Mouse (Mus musculus) CD4-positive, CD25-positive, alpha-beta regulatory T cell, adult 2 months (primary cell): ENCODE measurements around the gene Baiap2l1.

ENCODE experiments used
- DNase-seq: peaks from one replicate; pipeline ENCODE4 v3.0.0-alpha.2; 2012; ENCODE audit warnings: low read depth, low spot score

The Baiap2l1 gene

DNA sequence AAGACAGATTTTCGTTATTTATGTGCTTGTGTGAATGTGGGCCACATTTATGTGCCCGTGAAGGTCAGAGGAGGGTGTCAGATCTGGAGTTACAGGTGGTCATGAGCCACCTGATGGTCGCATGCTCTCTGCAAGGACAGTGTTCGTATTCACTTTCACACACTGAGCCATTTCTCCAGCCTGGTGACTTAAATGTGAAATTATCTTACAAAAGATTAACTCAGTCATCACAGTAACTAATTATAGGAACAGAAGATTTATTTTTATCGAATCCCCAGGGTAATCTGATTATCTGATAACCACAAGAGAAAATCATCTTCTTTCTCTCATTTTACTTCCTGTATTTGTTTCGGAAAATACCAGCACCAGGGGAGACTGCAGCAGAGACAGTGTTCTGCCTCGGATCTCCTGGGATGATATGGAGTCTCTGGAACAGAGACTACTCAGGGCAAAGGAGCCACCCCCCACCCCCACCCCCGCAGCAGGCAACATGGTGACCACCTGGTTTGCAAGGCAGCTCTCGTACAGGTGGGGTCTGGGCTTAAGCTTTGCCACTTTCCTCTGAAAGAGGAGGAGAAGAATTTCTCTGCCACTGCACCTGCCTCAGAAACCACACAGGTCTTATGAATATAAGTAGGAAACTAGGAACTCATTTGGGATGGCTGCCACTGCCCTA, 71.2 kb downstream of the Baiap2l1 start:
- no peak for DNase-seq

DNA sequence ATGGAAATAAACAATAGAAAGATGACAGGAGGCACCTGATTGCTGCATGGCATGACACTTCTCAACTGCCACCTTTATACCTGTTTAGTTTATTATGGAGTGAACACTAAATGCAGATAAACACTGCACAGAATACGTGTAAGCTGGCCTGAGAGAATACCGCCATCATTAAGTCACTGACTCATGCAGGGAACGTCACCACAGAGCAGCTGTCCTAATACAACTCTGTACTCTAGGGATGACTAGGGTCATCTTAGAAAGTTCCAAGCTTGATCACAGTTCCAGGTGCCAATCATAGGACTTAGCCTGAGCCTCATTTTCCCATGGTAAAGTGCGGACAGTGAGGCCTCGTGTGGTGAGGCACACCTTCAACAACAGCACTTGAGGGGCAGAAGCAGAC, 73.3 kb downstream of the Baiap2l1 start:
- DNase-seq, result no peak

DNA sequence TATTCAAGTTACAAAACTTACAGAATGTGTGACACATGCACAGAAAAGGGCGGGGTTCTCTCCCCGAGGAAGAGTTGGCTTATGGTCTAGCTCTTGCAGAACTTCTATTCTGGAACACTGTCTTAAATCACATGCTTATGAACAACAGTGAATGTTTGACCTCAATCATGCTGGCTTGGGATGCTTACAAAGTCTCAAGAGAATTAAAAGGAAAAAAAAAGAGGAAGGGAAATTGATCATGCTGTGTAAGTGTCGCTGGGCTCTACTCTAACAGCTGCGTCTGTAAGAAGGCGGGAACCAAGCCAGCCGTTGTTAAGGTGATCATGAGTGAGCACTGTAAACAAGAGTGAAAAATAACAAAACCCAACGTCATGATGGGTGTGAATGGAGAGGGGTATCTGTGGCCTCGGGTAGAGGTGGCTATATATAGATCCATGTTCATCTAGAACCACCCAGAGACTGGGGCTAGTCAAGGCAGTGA, 74.3 kb downstream of the Baiap2l1 start:
- DNase-seq, result peak; percentile 54

DNA sequence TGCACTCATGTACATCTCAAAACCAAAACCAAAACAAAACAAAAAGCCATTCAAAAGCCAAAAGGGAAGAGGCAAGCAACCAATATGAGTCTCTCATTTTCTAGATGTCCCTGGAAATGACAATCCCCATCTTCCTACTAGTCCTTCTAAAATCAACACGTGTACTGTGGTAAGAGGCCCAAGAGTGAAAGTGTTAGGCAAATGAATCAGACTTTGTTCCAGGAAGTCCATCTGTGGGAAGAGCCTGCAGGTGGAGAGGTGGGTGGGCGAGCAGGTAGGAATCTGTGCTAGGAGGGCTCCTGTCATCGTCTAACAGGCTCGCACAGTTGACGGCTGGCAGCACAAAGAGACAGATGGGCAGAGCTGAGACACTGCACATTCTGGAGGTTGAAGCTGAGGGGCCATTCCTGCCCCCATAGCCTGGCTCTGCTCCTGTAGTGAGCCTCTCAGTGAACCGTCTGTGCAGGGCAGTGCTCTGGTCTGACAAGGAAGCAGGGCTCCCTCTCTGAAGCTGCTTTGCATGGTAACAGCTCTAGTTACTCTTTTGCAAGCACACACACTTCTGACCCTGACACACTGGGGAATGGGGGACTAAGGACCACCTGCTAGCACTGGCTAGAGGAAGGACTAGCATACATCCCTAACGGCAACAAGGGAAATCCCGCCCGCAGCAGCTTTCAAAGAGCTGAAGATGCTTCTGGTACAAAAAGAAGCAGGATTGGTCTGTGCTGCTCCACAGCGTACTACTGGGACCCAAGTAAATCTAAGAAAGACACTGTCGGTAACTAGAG, 75.2 kb downstream of the Baiap2l1 start:
- no peak for DNase-seq

DNA sequence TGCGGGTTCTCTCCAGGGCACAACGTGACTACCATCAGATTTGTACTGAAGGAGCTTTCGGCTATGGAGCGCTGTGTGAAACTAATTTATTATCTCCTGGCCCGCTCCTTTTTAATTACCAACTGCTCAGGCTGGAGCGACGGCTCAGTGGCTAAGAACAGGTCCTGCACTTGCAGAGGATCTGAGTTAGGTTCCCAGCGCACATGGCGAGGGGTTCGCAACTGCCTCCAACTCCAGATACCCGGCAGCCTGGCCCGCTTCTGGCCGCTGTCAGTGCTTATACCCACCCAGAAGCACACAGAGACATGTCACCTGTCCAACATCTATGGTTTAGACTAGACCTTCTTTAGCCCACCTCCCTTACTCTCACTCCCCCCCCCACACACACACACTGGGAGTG, 78.0 kb downstream of the Baiap2l1 start:
- no peak for DNase-seq

DNA sequence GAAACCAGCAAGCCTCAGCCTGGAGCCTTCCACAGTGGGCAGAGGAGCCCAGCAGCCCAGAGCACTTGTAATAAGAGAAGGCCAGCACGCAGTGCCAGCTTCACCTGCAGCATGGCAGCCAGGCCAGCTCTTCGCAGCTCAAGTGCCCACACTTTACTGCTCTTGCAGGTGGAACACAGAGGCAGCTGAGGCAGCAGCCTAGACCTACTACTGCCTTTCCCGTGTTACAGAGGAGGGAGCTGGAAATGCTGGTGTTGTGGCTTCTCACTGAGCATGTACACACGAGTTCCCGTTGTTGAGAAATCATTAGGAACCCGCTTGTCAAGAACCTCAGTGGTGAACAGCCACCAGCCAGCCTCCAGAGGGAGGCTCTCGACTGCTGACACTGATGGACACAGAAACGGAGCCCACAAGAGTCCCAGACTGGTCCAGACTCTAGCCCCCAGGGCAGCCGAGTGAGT, 78.8 kb downstream of the Baiap2l1 start:
- no peak for DNase-seq

DNA sequence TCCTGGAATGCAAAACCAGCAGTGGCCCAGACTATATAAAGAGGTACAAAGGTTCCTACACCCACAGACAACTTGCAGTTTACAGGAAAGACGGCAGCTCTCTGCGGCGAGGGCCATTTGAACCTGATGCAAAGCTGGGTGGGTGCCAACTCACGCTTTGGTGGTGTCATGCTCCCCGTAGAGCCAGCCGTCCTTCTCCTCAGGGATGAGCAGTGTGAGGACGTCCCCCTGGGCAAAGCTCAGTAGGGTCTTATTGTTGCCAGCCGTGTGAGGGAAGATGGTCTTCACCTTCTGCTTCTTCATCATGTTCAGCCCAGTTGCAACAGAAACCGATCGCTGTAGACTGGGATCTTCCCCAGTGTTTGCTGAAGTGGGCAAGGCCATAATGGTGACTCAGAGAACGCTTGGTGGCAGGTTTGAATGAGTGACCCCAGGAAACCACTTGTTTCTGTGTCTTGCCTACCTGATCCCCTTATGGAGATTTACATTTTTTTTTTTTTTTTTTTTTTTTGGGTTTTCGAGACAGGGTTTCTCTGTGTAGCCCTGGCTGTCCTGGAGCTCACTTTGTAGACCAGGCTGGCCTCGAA, 79.4 kb downstream of the Baiap2l1 start:
- DNase-seq, result peak; percentile 43

DNA sequence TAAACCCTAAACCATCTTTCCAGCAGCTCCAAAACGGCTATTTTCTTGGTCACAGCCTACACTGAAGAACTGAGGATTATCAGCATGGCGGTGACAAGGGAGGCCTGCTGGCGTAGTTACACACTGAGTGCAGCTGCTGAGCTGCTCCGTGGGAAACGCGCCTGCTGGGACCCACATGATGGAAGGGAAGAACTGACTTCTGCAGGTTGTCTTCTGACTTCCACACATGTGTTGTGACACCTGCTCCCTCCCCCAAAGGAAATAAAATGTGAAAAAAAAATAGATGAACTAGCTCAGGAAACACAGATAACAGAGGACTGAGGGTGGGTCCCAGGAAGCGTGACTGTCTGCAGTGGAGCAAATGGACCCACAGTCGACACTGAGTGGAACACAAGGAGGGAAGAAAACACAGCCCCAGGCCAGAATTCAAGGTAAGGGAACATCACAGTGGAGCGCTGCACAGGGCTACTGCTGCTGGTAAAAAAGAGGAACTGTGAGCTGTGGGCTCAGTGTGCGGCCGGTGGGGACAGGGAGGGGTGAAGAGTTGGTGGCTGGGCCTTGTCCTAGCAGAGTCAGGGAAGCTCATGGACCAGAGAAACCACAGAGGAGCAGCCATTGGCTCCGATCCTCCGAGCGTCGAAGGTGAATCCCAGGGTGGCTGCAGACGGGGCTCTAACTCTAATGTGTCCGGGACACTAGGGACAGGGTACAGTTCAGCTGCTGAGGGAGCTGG, 80.8 kb downstream of the Baiap2l1 start:
- peak; percentile 50 for DNase-seq

DNA sequence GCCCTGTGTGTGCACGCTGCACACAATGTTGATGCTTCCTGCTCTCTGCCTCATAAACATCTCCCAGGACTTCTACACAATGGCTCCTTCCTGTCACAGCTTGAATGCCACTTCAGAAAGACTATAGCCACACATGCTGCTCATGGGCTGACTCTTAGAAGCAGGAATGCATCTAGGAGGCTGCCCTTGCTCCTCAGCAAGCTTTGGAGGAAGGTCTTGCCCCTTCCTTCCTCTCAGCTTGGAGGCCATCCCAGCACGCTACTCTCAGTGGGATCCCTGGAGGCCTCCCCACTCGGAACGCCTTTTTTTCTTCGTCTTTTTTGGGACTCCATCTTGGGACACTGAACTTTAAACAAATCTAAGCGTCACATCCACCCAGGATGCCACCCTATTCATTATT, 83.0 kb downstream of the Baiap2l1 start:
- no peak for DNase-seq

DNA sequence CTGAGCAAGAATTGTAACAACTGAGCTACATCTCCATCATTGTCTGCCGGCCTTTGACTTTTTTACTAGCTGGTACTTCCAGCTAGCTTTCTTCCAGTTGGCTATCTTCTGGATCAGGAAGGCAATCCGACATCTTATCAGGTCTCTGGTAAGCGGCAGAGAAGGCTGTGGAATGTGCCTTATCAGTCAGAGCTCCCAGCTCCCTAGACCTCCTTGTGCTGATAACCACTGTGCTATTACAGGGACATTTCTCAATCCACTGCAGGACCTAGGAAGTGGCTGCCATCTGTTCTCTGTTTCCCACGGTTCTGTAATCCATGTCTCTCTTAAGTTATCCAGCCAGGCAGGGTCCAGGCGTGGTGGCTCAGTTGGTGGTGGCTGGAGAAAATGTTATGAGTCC, 86.1 kb downstream of the Baiap2l1 start:
- DNase-seq, result no peak

DNA sequence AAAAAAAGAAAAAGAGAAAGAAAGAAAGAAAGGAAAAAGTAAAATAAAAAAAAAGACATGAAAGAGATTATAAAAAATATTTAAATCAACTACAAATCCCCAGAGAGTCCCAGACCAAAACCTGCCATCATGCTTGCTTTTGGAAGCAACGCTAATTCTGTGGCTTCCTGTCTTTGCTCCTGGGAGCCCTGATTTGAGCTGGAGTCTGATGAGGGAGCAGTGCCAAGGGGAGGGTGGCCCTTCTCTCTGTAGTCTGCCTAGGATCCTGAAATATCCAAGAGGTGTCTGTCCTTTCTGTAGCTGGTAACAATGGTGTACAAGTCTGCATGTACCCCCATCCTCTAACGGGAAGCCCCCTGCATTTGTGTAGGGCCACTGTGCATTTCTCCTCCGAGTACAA, 86.8 kb downstream of the Baiap2l1 start:
- DNase-seq, result no peak

DNA sequence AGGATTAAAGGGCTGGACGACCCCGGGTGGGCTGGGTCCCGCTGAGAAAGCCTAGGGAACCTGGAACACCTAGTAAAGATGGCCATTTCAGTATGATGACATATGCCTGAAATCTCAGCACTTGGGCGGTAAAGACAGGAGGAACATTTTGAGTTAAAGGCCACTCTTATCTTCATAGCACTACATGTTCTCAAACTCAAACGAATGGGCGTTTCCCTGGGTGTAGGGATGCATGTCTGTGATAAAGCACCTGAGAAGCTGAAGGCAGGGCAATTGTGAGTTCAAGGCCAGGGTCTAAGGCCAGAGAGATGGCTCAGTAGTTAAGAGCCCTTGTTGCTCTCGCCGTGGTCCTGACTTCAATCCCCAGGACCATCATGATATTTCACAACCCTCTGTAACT, 87.5 kb downstream of the Baiap2l1 start:
- no peak for DNase-seq

DNA sequence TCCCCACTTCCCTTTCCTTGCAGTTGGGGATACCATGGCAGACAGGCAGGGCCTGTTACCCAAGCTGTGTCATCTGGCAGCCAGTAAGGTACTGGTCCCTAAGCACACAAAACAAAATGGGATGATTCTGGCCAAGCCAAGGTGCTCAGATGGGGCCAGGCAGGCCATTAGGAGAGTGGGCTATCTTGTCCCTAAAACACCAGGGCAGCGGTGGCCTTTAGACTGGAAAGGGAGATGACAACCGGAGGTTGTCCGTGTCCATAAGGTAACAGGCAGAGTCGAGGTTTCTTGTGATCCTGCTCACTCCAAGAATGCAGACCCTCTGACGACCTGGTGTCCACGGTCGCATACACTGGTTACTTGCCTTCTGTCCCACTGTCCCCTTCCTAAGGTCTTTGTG, 88.0 kb downstream of the Baiap2l1 start:
- no peak for DNase-seq

DNA sequence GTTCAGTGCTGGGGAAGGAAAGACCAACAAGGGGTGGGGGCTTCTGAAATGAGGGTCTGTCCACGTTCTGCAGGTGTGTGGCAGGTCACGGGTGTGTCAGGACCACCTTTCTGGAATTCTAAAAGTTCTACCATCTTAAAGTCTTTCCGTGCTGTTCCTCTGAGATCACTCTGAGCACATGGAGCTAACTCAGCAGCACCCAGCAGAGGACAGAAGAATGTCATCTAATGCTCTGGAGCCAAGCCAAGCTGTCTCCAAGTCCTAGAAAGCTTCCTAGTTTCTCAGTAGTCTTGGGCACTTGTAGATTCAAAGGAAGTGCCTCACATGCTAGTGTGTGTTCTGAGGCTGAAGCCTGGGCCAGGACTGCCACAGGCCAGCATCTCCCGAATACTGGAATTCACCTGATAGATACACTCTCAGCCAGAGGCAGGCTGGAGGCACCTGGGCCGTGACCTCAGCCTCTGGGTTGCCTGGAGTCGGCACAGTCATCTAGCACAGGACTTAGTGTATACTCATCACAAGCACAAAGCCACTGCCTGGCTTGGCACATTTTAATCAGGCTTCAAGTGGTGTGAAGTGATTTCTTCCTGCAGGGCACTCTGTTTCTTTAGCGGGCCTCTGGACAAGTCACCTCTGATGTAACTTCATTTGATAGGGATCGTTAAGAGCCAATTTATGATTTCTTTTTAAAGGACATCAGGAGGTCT, 90.2 kb downstream of the Baiap2l1 start:
- no peak for DNase-seq

DNA sequence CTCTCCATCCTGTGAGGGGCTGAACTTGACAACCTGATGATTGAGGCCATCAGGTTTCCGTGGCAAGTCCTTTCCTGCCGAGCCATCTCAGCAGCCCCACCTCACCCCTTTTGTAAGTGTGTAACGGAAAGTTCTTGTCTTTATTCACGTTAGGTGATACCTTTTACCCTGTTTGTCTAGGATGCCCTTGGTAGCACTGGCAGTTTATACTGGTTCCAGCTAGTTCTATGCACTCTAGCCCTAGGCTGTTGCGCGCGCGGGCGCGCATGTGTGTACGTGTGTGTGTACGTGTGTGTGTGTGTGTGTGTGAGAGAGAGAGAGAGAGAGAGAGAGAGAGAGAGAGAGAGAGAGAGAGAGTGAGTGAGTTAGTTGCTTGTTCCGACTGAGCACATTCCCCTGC, 94.4 kb downstream of the Baiap2l1 start:
- DNase-seq, result no peak

DNA sequence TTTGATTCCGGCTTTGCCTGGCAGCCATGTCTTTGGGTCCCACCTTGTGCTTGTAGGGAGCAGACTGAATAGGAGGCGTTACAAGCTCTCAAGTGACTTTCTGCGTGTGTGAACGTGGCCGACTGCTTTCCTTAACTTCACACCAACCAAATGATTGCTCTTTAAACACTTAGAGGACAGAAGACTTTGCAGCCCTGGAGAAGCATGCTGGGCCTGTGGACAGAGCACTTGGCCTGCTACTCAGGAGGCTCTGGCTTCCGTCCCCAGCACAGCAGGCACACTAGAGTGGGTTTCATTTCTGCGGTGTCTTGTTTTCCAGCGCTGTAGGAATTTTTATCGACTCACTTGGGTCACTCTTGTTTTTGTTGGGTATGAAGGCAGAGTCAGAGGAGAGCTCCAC, 94.8 kb downstream of the Baiap2l1 start:
- DNase-seq, result no peak

DNA sequence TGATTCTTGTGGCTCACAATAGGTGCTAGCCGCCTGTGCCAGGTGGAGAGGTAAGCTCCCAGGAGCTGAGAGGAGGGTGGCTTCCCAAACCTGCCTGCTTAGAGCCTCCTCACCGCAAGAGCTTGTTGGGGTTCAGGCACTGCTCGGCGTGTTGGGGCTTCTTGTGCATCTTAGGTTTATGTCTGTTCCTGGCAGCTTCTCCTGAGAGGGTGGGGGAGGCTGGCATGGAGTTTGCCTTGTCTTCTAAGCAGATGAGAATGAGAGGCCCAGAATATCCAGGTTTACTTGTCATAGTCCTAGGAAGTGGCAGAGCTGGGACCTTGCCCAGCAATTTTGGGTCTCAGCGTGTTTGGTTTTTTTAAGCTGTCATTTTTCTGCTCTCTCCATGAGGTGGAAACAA, 96.1 kb downstream of the Baiap2l1 start:
- DNase-seq, result no peak

DNA sequence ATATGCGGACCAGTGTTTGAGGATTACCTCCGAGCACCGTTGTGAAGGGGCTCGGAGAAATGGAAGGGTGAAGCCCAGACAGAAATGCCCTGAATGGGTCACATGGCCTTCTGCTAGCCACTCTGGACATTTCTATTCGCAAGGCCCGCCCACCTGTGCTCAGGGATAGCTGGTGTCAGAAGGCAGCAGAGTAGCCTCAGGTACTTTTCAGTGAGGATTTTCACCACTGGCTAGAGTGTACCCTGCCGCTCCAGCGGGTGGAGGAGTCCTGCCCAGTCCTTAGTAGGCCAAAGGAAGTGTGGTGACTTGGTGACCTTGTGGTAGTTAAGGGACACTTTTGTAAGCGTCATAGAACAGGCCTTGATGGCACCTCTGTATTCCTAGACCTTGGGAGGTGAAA, 96.6 kb downstream of the Baiap2l1 start:
- DNase-seq, result no peak

DNA sequence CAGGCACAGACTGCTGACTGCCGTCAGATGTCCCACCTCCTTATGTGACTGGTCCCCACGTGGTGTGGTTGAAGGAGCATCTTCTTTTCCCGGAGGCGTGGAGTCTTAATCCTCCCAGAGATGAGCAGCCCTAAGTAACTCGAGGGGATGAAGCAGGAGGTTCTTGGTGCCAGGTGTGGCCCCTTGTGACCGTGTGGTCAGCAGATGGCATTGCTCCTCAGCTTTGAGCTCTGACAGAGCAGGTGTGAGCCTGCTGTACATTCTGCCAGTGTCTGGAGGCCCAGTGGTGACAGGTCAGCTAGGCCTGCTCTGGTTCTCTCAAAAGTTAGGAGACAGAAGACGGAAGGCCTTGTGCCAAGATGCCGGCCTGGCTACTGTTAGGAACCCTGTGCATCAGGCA, 97.4 kb downstream of the Baiap2l1 start:
- no peak for DNase-seq

DNA sequence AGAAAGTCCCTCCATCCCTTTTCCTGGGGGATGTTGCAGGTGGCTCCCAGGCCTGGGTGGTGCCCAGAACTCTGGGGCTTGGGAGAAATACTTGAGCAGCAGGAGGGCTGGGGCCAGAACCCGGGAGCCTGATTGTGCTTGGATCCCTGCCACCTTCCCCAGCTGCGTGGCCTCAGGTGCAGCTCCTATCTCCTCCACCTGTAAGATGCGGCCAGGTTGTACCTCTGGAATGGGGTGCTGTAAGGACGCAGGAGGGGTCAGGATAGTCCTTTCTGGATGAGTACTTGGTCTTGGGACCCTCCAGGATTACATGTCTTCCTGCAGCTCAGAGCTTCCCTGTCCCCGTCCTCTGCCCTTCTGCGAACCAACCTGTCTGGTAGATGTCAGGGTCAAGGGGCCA, 98.7 kb downstream of the Baiap2l1 start:
- DNase-seq, result no peak

DNA sequence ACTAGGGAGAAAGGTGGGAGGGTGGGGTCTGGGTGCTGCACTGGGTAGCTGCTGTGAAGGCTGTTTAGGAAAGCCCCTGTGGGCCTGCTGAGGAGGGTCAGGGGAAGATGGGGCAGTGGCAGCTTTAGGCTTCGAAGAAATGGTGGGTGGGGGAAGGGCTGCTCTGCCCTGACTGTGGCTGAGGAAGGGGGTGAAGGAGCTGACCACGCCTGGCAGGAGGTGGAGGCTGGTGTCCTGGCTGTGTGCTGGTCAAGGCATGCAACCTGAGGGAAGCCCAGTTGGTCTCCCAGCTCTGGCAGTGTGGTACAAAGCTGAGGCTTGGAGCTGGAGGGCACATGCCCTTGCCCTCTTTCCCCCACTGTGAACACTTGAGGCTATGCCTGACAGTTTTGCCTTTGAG, 99.2 kb downstream of the Baiap2l1 start:
- no peak for DNase-seq
